Mouse (Mus musculus) spleen, postnatal 14 days (tissue): ENCODE measurements around the gene Retreg1.
A peak's percentile ranks its signal among the peaks of the same experiment; 100 is the strongest.

Experiments used
- DNase-seq, 2 experiments: peaks; one replicate each; pipeline ENCODE4 v3.0.0; 2021 to 2022; ENCODE audit warnings: low spot score in 2 of 2

Gene Retreg1

GRCm38 (mm10) chr15:25880192-25880591 lies 37.2 kb downstream of the Retreg1 start:
- no peak for DNase-seq

- no peak for DNase-seq
Measured at GRCm38 (mm10) chr15:25882002-25882401, 39.0 kb downstream of the Retreg1 start.

- DNase-seq: no peak
Measured at GRCm38 (mm10) chr15:25884416-25884958, 41.5 kb downstream of the Retreg1 start.

DNA sequence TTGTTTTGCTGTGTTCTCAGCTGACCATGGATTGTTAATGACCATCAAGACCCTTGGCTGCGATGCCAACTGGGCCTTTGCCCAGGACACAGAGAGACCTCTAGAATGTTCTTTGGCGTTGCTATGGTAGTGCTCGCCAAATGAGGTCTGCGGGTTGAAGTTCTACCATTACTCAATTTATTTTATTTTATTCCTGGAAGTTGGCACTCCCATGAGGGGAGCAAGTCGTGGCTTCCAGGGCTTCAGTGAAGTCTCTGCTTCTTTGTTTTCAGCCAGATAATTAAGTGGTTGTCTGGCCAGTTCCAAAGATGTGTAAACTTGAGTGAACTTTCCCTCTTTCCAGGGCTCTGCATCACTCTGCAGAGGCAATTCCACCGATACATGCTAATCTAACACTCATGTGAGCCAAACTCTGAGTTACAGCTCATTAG lies 43.6 kb downstream of the Retreg1 start:
- no peak for DNase-seq

GRCm38 (mm10) chr15:25889927-25890326 lies 46.9 kb downstream of the Retreg1 start:
- no peak for DNase-seq

- DNase-seq: peak; percentile 35 to 50
Measured at GRCm38 (mm10) chr15:25891556-25891955, 48.6 kb downstream of the Retreg1 start.

- no peak for DNase-seq
Measured at GRCm38 (mm10) chr15:25893327-25893726, 50.3 kb downstream of the Retreg1 start.

DNA sequence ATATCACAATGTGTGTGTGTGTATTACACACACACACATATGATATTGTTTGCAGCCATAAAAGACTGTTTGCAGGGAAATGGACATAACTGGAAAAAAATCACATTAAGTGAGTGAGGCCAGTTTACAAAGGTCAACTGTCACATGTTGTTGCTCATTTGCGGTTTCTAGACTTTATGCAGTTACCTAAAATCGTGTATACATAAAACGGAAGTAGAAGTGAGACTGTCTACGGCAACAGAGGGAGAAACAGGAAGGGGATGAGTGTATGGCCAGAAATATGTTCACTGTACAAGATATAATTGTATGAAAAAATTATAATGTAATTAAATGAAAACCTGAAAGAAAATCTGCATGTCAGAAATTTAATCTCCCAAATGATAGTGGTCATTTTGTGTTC lies 53.8 kb downstream of the Retreg1 start:
- DNase-seq: no peak

- DNase-seq: no peak
Measured at GRCm38 (mm10) chr15:25897617-25898016, 54.6 kb downstream of the Retreg1 start.

DNA sequence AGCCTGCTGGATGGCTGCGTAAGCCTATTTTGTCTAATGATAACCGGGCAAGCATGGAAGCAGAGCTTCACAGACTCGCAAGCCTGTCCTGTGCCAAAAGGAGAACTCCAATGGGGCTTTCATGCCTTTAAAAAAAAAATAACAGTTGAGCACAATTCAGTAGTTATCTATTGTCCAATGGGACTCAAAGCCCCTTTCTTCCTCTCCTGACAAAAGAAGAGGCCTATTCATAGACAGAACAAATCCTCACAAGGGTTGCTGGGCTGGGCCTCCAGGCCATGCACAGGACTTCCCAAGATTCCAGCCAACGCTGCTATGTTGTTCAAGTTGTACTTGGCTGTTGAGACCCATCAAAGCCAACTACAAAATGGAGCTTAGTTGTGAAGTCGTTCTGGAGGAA lies 56.0 kb downstream of the Retreg1 start:
- no peak for DNase-seq

- peak; percentile 46 to 72 for DNase-seq
Measured at GRCm38 (mm10) chr15:25900540-25900939, 57.6 kb downstream of the Retreg1 start.

GRCm38 (mm10) chr15:25902931-25903615 lies 60.1 kb downstream of the Retreg1 start:
- DNase-seq: no peak

- DNase-seq: no peak
Measured at GRCm38 (mm10) chr15:25904435-25905021, 61.5 kb downstream of the Retreg1 start.

DNA sequence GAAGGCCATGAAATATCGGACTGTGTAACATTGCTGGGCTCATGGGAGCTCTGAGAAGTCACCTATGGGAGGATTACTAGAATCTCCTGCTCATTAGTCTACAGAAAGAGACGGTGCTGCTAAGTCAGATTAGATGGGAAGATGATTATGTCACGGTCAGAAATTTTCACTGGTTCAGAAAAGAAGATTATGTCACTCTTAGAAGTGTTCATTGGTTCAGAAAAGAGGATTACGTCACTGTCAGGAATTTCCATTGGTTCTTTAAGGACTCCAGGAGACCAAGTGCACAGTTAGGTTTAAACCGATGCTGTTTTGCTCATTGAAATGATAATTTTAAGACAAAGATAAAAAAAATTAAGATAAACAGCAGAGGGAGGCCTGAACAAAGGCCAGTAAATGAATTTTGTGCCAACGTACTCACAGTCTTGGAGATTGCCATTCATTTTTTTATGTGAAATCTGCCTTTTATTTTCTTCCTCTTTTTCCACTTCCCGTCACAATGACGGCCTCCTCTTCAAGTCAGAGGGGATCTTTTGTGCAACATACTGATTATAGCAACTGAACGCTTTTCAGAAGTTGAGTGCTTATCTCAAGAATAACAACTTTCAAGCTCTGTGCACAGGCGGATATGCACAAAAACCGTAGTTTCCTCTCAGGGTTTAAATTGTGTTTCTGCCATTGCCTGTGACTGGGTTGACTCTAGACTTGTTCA lies 67.0 kb downstream of the Retreg1 start:
- no peak for DNase-seq

DNA sequence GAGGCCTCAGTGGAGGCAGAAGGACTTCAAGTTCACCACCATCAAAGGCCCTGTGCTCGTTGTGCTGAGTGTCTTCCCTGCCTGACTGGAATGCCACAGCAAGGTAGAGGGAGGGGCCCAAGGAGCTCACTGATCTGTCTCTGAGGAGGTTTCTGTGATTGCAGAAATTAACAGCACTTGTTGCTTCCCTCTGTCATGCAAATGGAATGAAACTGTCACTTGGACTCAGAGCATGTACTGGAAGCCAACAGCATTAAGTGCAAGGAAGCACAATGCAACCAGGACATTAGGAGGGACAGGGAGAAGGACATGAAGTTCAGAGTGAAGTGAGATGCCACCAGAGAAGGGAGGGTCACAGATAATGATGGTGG lies 67.5 kb downstream of the Retreg1 start:
- no peak for DNase-seq

- DNase-seq: no peak
Measured at GRCm38 (mm10) chr15:25910924-25911323, 67.9 kb downstream of the Retreg1 start.

- DNase-seq: no peak
Measured at GRCm38 (mm10) chr15:25912911-25913310, 69.9 kb downstream of the Retreg1 start.

- no peak for DNase-seq
Measured at GRCm38 (mm10) chr15:25913659-25914058, 70.7 kb downstream of the Retreg1 start.

DNA sequence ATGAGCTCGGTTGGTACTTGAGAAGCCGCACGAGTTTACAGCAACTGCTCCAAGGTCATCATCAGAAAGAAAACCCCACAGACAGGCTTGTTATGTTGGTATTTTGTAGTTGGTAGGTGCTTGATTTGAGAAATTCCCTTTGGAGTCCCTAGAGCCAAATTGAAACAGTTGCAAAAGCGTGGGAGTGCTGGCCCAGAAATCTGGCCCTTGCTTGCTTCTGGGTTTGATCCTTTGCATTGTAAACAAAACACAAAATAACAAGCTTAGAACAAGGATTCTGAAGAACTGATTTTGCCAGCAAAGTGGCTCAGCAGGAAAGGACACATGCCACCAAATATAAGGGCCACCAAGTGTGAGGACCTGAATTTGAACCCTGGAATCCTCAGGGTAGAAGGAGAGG lies 71.2 kb downstream of the Retreg1 start:
- no peak for DNase-seq

GRCm38 (mm10) chr15:25915013-25915412 lies 72.0 kb downstream of the Retreg1 start:
- no peak for DNase-seq

DNA sequence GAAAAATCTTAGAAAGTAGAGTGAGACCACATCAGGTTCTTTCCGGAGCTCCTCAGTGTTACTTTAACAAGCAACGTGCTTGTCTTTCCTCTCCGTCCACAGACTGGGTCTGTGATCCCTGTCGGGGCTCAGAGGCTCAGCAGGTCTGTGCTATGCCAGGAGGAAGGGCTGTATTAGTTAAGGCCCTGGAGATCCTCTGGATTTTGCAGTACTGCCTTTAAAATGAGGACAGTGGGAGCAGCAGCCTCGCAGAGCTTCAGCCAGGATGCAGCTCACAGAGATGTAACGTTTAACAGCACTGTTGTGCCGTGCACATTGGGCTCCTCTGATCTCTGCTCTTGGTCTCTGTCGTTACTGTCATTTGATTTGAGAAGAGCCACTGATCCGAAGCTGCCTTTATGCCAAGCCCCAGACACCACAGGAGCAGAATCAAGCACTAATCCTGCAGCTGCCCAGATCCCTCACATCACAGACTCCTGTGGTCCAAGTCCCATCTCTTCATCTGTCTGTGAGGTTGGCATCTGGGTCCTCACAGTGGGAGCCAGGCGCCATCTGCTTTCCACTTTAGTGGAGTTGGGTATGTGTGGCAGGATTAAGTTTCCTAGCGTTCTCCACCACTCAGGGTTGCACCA lies 72.7 kb downstream of the Retreg1 start:
- DNase-seq: no peak

DNA sequence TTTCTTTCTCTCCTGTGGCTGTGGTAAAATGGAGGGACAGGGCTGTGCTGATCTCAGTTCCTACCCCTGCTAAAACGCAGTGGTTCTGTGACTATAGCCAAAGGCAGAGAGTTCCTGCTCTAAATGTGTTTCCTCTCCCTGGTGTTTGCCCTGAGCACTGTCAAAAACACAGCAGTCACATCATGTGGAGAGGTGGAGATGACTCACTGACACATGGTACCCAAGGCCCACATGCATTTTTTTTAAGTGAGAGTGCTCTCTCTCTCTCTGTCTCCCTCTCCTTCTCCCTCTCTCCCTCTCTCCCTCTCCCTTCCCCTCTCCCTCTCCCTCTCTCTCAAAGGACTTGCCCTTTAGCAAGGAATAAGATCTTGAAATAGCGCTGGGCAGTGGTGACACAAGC lies 73.3 kb downstream of the Retreg1 start:
- DNase-seq: no peak
